In the genomic region with DNA sequence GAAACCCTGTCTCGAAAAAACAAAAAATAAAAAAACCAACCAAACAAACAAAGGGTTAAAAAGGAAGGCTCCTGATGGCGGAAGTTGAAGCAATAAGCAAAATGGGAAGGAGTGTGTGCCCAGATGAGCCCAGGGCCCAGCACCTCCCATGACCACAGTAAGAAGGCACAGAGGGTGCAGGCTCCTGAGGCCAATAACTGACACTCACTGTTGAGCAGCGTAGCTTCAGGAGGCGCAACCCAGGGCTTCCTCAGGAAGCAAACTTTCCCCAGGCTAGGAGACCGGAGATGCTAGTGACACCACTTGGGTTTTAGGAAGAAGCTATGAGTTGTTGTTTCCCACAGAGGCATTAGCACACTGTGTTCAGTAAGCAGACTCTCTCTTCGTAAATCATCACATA, we compare ENCODE assay signal across 16 mouse cellular contexts. TPM values are rescaled to one million over a fixed set of nuclear protein-coding genes. Genes with fewer than 3 reads are reported as not detected.
DNase-seq lines count a peak whose midpoint lies in the region; ATAC-seq and TF ChIP-seq lines count a peak whose summit lies in the region.
"Had no signal": no experiment of that assay in that cellular context is flagged by ENCODE, and none has a peak within 500 bp of the region (broad histone marks: within the 10 kb centered on the region; RNA-seq: fewer than 3 reads in every experiment).

No protein-coding gene starts in this region.

- TF ChIP-seq CTCF in MEL (IDR thresholded peaks at IDR 0.05 in 2 of 3, conservative IDR thresholded peaks at IDR 0.05 in 1 of 3; ENCODE audit: control insufficient read depth in 1 of 3, insufficient read depth in 1 of 3, low read depth in 2 of 3, low read length in 3 of 3, poor library complexity in 1 of 3, severe bottlenecking in 1 of 3) = no peak
- TF ChIP-seq CTCF in liver, postnatal 0 days (IDR thresholded peaks at IDR 0.05; ENCODE audit: low read depth) = no peak

- peaks cover 16% of the 10 kb centered on the region for H3K4me1 ChIP-seq in liver, embryonic 15.5 days (replicated peaks)
- peaks cover 14% of the 10 kb centered on the region for H3K4me1 ChIP-seq in liver, embryonic 12.5 days
- peaks cover 4 to 28% of the 10 kb centered on the region in 2 experiments; a peak in 3 of 4 replicates for H3K4me1 ChIP-seq in MEL (ENCODE audit: control insufficient read depth in 1 of 2, insufficient read depth in 2 of 2, low read length in 2 of 2)
- H3K4me1 ChIP-seq in liver, postnatal 0 days (ENCODE audit: insufficient read depth) = peaks cover 13% of the 10 kb centered on the region
- peaks cover 10% of the 10 kb centered on the region for H3K4me1 ChIP-seq in hindbrain, embryonic 12.5 days

- no peak overlapping the region for H3K4me2 ChIP-seq in liver, embryonic 15.5 days
- H3K4me2 ChIP-seq in liver, embryonic 12.5 days = no peak overlapping the region
- no peak overlapping the region for H3K4me2 ChIP-seq in liver, postnatal 0 days (ENCODE audit: low read depth, low read length)
- H3K4me2 ChIP-seq in hindbrain, embryonic 12.5 days (replicated peaks) = no peak overlapping the region
- H3K4me2 ChIP-seq: heart, embryonic 15.5 days; limb, embryonic 12.5 days had no signal

- TF ChIP-seq POLR2A in MEL (IDR thresholded peaks at IDR 0.05; ENCODE audit: control insufficient read depth in 1 of 2, insufficient read depth in 1 of 2, low read depth in 1 of 2, low read length in 2 of 2, poor library complexity in 1 of 2) = no peak

- TF ChIP-seq EP300 in MEL (IDR thresholded peaks at IDR 0.05; ENCODE audit: low read depth in 1 of 2, low read length in 2 of 2) = 0 out of 4 replicates have a peak, but pooled peaks of 1 of the 2 experiments have one; percentile 13
- no peak for TF ChIP-seq EP300 in liver, postnatal 0 days (IDR thresholded peaks at IDR 0.05; ENCODE audit: low read depth)

- no peaks in the 10 kb centered on the region for H3K9me3 ChIP-seq in liver, embryonic 15.5 days (replicated peaks)
- H3K9me3 ChIP-seq in liver, embryonic 12.5 days (replicated peaks) = no peaks in the 10 kb centered on the region
- no peaks in the 10 kb centered on the region for H3K9me3 ChIP-seq in MEL (replicated peaks; ENCODE audit: insufficient read depth, low read length)
- H3K9me3 ChIP-seq in liver, postnatal 0 days (ENCODE audit: low read length) = no peaks in the 10 kb centered on the region
- no peaks in the 10 kb centered on the region for H3K9me3 ChIP-seq in hindbrain, embryonic 12.5 days (replicated peaks)
- H3K9me3 ChIP-seq: embryonic facial prominence, embryonic 10.5 days; heart, embryonic 15.5 days; limb, embryonic 12.5 days had no signal

- WGBS in liver, embryonic 15.5 days (ENCODE audit: insufficient replicate concordance) = 26% methylated on average over 6 of the region's 6 CpGs
- WGBS in liver, embryonic 12.5 days (ENCODE audit: insufficient replicate concordance) = 35% methylated on average over 6 of the region's 6 CpGs
- WGBS in liver, postnatal 0 days (ENCODE audit: insufficient replicate concordance) = 33% methylated on average over 6 of the region's 6 CpGs
- WGBS in hindbrain, embryonic 12.5 days = 73% methylated on average over 6 of the region's 6 CpGs

- peaks cover 4% of the 10 kb centered on the region; the same call in 1 of the 2 replicates for H3K27me3 ChIP-seq in liver, embryonic 15.5 days
- peaks cover 12% of the 10 kb centered on the region for H3K27me3 ChIP-seq in liver, embryonic 12.5 days (replicated peaks)
- no peaks in the 10 kb centered on the region for H3K27me3 ChIP-seq in MEL (ENCODE audit: control insufficient read depth in 1 of 2, insufficient read depth in 2 of 2, low read length in 2 of 2)
- H3K27me3 ChIP-seq in liver, postnatal 0 days (ENCODE audit: insufficient read depth, low read length) = no peaks in the 10 kb centered on the region
- H3K27me3 ChIP-seq in hindbrain, embryonic 12.5 days = peaks cover 7% of the 10 kb centered on the region; the same call in 1 of the 2 replicates

- DNase-seq in 416B (ENCODE audit: low read depth) = peak; percentile 84
- peak; percentile 28 for DNase-seq in MEL (ENCODE audit: low read depth, low spot score)
- DNase-seq in liver, postnatal 0 days = peak; percentile 43
- DNase-seq in gastrocnemius, adult 8-10 months (ENCODE audit: low spot score in 2 of 2) = no peak
- DNase-seq: adrenal gland, postnatal 36 days; cerebellum, postnatal 25 days; thymus, postnatal 25 days had no signal

- peak overlapping the region; percentile 6; the same call in 1 of the 2 replicates for H3K27ac ChIP-seq in liver, embryonic 15.5 days (replicated peaks)
- H3K27ac ChIP-seq in liver, embryonic 12.5 days = no peak overlapping the region
- H3K27ac ChIP-seq in MEL (ENCODE audit: control insufficient read depth, low read depth, low read length) = no peak overlapping the region
- peak overlapping the region; percentile 51; the same call in 1 of the 2 replicates for H3K27ac ChIP-seq in liver, postnatal 0 days (ENCODE audit: low read depth)
- H3K27ac ChIP-seq in hindbrain, embryonic 12.5 days = no peak overlapping the region
- H3K27ac ChIP-seq: embryonic facial prominence, embryonic 10.5 days; heart, embryonic 15.5 days; limb, embryonic 12.5 days; stomach, postnatal 0 days had no signal

- no peak for ATAC-seq in liver, embryonic 15.5 days (ENCODE audit: insufficient read depth)
- ATAC-seq in liver, embryonic 12.5 days = no peak
- ATAC-seq in liver, postnatal 0 days = 0 out of 2 replicates have a peak, but pooled peaks have one; percentile 24
- no peak for ATAC-seq in frontal cortex, adult (ENCODE audit: low TSS enrichment)
- no peak for ATAC-seq in hindbrain, embryonic 12.5 days (ENCODE audit: low FRiP score)

- H3K36me3 ChIP-seq in liver, embryonic 15.5 days (replicated peaks) = no peaks in the 10 kb centered on the region
- H3K36me3 ChIP-seq in liver, embryonic 12.5 days = no peaks in the 10 kb centered on the region
- H3K36me3 ChIP-seq in MEL (ENCODE audit: control insufficient read depth in 1 of 2, insufficient read depth in 2 of 2, low read length in 2 of 2) = peaks cover 0 to 10% of the 10 kb centered on the region in 2 experiments; a peak in 2 of 4 replicates
- no peaks in the 10 kb centered on the region for H3K36me3 ChIP-seq in liver, postnatal 0 days (replicated peaks; ENCODE audit: insufficient read depth, low read length)
- H3K36me3 ChIP-seq in hindbrain, embryonic 12.5 days = no peaks in the 10 kb centered on the region
- H3K36me3 ChIP-seq: embryonic facial prominence, embryonic 10.5 days; heart, embryonic 15.5 days; limb, embryonic 12.5 days had no signal

- no peak overlapping the region for H3K4me3 ChIP-seq in liver, embryonic 15.5 days (replicated peaks)
- H3K4me3 ChIP-seq in liver, embryonic 12.5 days = no peak overlapping the region
- H3K4me3 ChIP-seq in MEL (ENCODE audit: control insufficient read depth in 1 of 2, insufficient read depth in 1 of 2, low read depth in 2 of 2, low read length in 2 of 2) = no peak overlapping the region
- H3K4me3 ChIP-seq in liver, postnatal 0 days (ENCODE audit: low read depth, low read length) = no peak overlapping the region
- no peak overlapping the region for H3K4me3 ChIP-seq in hindbrain, embryonic 12.5 days
- H3K4me3 ChIP-seq: embryonic facial prominence, embryonic 10.5 days; erythroblast, embryonic 14.5 days; heart, embryonic 15.5 days; limb, embryonic 12.5 days had no signal

- no peak overlapping the region for H3K9ac ChIP-seq in liver, embryonic 15.5 days
- H3K9ac ChIP-seq in liver, embryonic 12.5 days = no peak overlapping the region
- no peak overlapping the region for H3K9ac ChIP-seq in MEL (ENCODE audit: control insufficient read depth, low read depth, low read length, poor library complexity, severe bottlenecking)
- no peak overlapping the region for H3K9ac ChIP-seq in liver, postnatal 0 days (replicated peaks)
- H3K9ac ChIP-seq in hindbrain, embryonic 12.5 days = no peak overlapping the region
- H3K9ac ChIP-seq: heart, embryonic 15.5 days; limb, embryonic 12.5 days had no signal

- no peaks in the 10 kb centered on the region; the same call in 1 of the 2 replicates for H3K79me2 ChIP-seq in MEL (ENCODE audit: control insufficient read depth, insufficient read depth, low read length, poor library complexity)

- TF ChIP-seq RAD21 in MEL (IDR thresholded peaks at IDR 0.05; ENCODE audit: low read depth, low read length) = no peak

TF ChIP-seq in MEL, 35 proteins besides CTCF, POLR2A, EP300 and RAD21:
- TF ChIP-seq TAL1 (IDR thresholded peaks at IDR 0.05; ENCODE audit: low read length) = no peak
- no peak for TF ChIP-seq RCOR1 (IDR thresholded peaks at IDR 0.05; ENCODE audit: low read depth, low read length)
- TF ChIP-seq KAT2A (conservative IDR thresholded peaks at IDR 0.05; ENCODE audit: low read depth, low read length) = no peak
- 0 out of 2 replicates have a peak, but pooled peaks have one; percentile 26 for TF ChIP-seq HCFC1 (IDR thresholded peaks at IDR 0.05; ENCODE audit: low read depth, low read length)

RNA-seq across cellular contexts. Expression of a gene that starts 4.3 kb away (rescaled TPM):
- 2.9 and 3.1 TPM in 2 replicates for polyA plus RNA-seq in liver, embryonic 15.5 days (2015; fragmentation: Nextera tagmentation; extraction: Ambion mirVana)
- polyA plus RNA-seq in liver, embryonic 12.5 days (2016; fragmentation: Nextera tagmentation; extraction: Ambion mirVana) = 4.4 and 5.4 TPM in 2 replicates
- 10.3 and 15.0 TPM in 2 replicates for total RNA-seq in MEL (2012; rRNA removed)
- 10 to 100 TPM in 1 of 2 experiments, not detected in 1; 14.2 TPM for polyA plus RNA-seq in MEL (2012; ENCODE audit: insufficient read depth in 1 of 2, insufficient read length in 2 of 2, low read depth in 1 of 2, low replicate concordance in 2 of 2, missing spikeins in 1 of 2)
- 4.3 and 4.5 TPM in 2 replicates for polyA plus RNA-seq in liver, postnatal 0 days (2015; fragmentation: Nextera tagmentation; extraction: Ambion mirVana)
- 1 to 10 TPM; 2.4 to 4.6 (median 3.0) TPM for total RNA-seq in gastrocnemius, adult 8-10 months (2022)
- polyA plus RNA-seq in hindbrain, embryonic 12.5 days (2016; fragmentation: Nextera tagmentation; extraction: Ambion mirVana) = 15.5 and 15.8 TPM in 2 replicates

RNA-seq across cellular contexts. Expression of a gene that starts 13.7 kb away (rescaled TPM):
- 0.13 and 0.25 TPM in 2 replicates for polyA plus RNA-seq in liver, embryonic 15.5 days (2015; fragmentation: Nextera tagmentation; extraction: Ambion mirVana)
- 0.25 and 0.32 TPM in 2 replicates for polyA plus RNA-seq in liver, embryonic 12.5 days (2016; fragmentation: Nextera tagmentation; extraction: Ambion mirVana)
- total RNA-seq in MEL (2012; rRNA removed) = 1.3 and 2.0 TPM in 2 replicates
- polyA plus RNA-seq in MEL (2012; ENCODE audit: insufficient read depth in 1 of 2, insufficient read length in 2 of 2, low read depth in 1 of 2, low replicate concordance in 2 of 2, missing spikeins in 1 of 2) = 1 to 10 TPM in 1 of 2 experiments, not detected in 1; 3.6 TPM
- polyA plus RNA-seq in liver, postnatal 0 days (2015; fragmentation: Nextera tagmentation; extraction: Ambion mirVana) = 0.90 and 1.0 TPM in 2 replicates
- 1 to 10 TPM; 1.8 to 8.3 (median 4.9) TPM for total RNA-seq in gastrocnemius, adult 8-10 months (2022)
- 6.9 and 8.2 TPM in 2 replicates for polyA plus RNA-seq in hindbrain, embryonic 12.5 days (2016; fragmentation: Nextera tagmentation; extraction: Ambion mirVana)
- polyA plus RNA-seq: erythroblast, embryonic 14.5 days had no signal

Comparison
In these comparisons a context has a peak if more than half of its experiments do, and no peak if none do; other contexts are left out.
1. H3K27ac ChIP-seq: peak in liver, embryonic 15.5 days (single experiment) and liver, postnatal 0 days (single experiment); none in liver, embryonic 12.5 days (single experiment), MEL (single experiment) and hindbrain, embryonic 12.5 days (single experiment).
2. DNase-seq: peak in 416B (single experiment), MEL (single experiment) and liver, postnatal 0 days (single experiment); none in gastrocnemius, adult 8-10 months (0 of 2).